Mouse (Mus musculus) embryonic stem cell, embryonic (primary cell): ENCODE data around the gene Spock2.

Source experiments
- CTCF ChIA-PET, 4 experiments: fragments of 300-600 bp in 2 of 4; fragments of 350-600 bp in 2 of 4; sonication (Branson Sonifier 250); formaldehyde crosslinking; loops; one replicate each; lab custom pipeline; 2022; ENCODE audit warnings: inconsistent platforms in 2 of 4; lab: Charles Lee
- POLR2A ChIA-PET, 4 experiments: fragments of 300-600 bp in 2 of 4; fragments of 350-600 bp in 2 of 4; sonication (Branson Sonifier 250); formaldehyde crosslinking; loops; one replicate each; lab custom pipeline; 2022; ENCODE audit warnings: antibody characterized with exemption in 4 of 4, inconsistent platforms in 1 of 4; lab: Charles Lee

Gene Spock2

GRCm38 (mm10) chr10:60124078-60124477 is 18.1 kb downstream of the Spock2 start:
- ChIA-PET CTCF (interaction anchor here (0.5 to 3.6 kb wide), 55 partner anchors 8 to 1328 kb away, joined by 3 to 51 read pairs (median 3); partner anchors contain the start of genes Anapc16 (in 2 of the 4), Ascc1 (in 2 of the 4), Eif4ebp2 (in 1 of the 4) and Spock2 (in 1 of the 4)), POLR2A (interaction anchor here in 3 of 4 experiments (0.6 to 1.6 kb wide), 13 partner anchors 9 to 256 kb away, joined by 3 to 5 read pairs (median 3); no protein-coding TSS in a partner anchor)

- ChIA-PET CTCF (interaction anchor here (0.5 to 3.6 kb wide), 32 partner anchors 8 to 683 kb away, joined by 3 to 51 read pairs (median 5); no protein-coding TSS in a partner anchor), POLR2A (interaction anchor here in 3 of 4 experiments (0.6 to 1.9 kb wide), 42 partner anchors 8 to 1216 kb away, joined by 3 to 13 read pairs (median 4); partner anchors contain the start of genes Anapc16 (in 1 of the 3), Ascc1 (in 1 of the 3), Ddit4 (in 1 of the 3) and Spock2 (in 1 of the 3))
These were observed 19.7 kb downstream of the Spock2 start for GRCm38 (mm10) chr10:60125529-60126327.

- POLR2A ChIA-PET: no interaction called here
- CTCF ChIA-PET: interaction anchor here in 1 of 4 experiments (0.7 kb wide), 1 partner anchor 88 kb away, joined by 8 read pairs; no protein-coding TSS in a partner anchor
These were observed 22.3 kb downstream of the Spock2 start for GRCm38 (mm10) chr10:60128287-60128686.

- ChIA-PET POLR2A (interaction anchor here in 2 of 4 experiments (0.6 to 1.2 kb wide), 4 partner anchors 121 to 162 kb away, joined by 3 to 5 read pairs (median 4); partner anchors contain the start of genes Anapc16 (in 2 of the 2) and Ascc1 (in 2 of the 2)), CTCF (interaction anchor here in 1 of 4 experiments (1.5 kb wide), 1 partner anchor 23 kb away, joined by 3 read pairs; no protein-coding TSS in a partner anchor)
These were observed 24.5 kb downstream of the Spock2 start for GRCm38 (mm10) chr10:60130504-60130903.

- CTCF ChIA-PET: interaction anchor here in 3 of 4 experiments (0.6 to 3.3 kb wide), 12 partner anchors 8 to 201 kb away, joined by 3 to 22 read pairs (median 4); no protein-coding TSS in a partner anchor
- POLR2A ChIA-PET: interaction anchor here in 3 of 4 experiments (0.6 to 1.9 kb wide), 13 partner anchors 8 to 132 kb away, joined by 3 to 12 read pairs (median 3); no protein-coding TSS in a partner anchor
These were observed 27.5 kb downstream of the Spock2 start for GRCm38 (mm10) chr10:60133501-60133900.

- POLR2A ChIA-PET: interaction anchor here in 3 of 4 experiments (0.8 to 1.9 kb wide), 14 partner anchors 8 to 166 kb away, joined by 3 to 12 read pairs (median 3); no protein-coding TSS in a partner anchor
- CTCF ChIA-PET: interaction anchor here in 2 of 4 experiments (0.8 to 3.3 kb wide), 8 partner anchors 8 to 117 kb away, joined by 3 to 22 read pairs (median 4); no protein-coding TSS in a partner anchor
These were observed 28.2 kb downstream of the Spock2 start for GRCm38 (mm10) chr10:60134201-60134600.

GRCm38 (mm10) chr10:60136010-60136409 is 30.0 kb downstream of the Spock2 start:
- CTCF ChIA-PET: interaction anchor here in 3 of 4 experiments (0.8 to 2.6 kb wide), 5 partner anchors 10 to 35 kb away, joined by 3 to 9 read pairs (median 4); no protein-coding TSS in a partner anchor

GRCm38 (mm10) chr10:60136935-60137334 is 30.9 kb downstream of the Spock2 start:
- ChIA-PET POLR2A (interaction anchor here in 3 of 4 experiments (0.7 to 2.5 kb wide), 19 partner anchors 10 to 215 kb away, joined by 3 to 10 read pairs (median 3); partner anchors contain the start of gene Anapc16 (in 1 of the 3)), CTCF (interaction anchor here in 3 of 4 experiments (0.8 to 2.6 kb wide), 11 partner anchors 11 to 110 kb away, joined by 3 to 9 read pairs (median 4); no protein-coding TSS in a partner anchor)

More at GRCm38 (mm10) chr10:60136010-60136409, 30.0 kb downstream of the Spock2 start:
- POLR2A ChIA-PET: interaction anchor here in 3 of 4 experiments (1.1 to 2.5 kb wide), 10 partner anchors 9 to 216 kb away, joined by 3 to 10 read pairs (median 4); no protein-coding TSS in a partner anchor

GRCm38 (mm10) chr10:60138680-60139079 is 32.7 kb downstream of the Spock2 start:
- ChIA-PET POLR2A (interaction anchor here in 2 of 4 experiments (0.9 to 1.7 kb wide), 7 partner anchors 12 to 239 kb away, joined by 3 to 5 read pairs (median 3); no protein-coding TSS in a partner anchor), CTCF (interaction anchor here in 2 of 4 experiments (0.8 to 2.6 kb wide), 4 partner anchors 13 to 106 kb away, joined by 3 to 7 read pairs (median 4); no protein-coding TSS in a partner anchor)

- ChIA-PET POLR2A (interaction anchor here in 1 of 4 experiments (0.7 kb wide), 1 partner anchor 73 kb away, joined by 3 read pairs; no protein-coding TSS in a partner anchor), CTCF (interaction anchor here in 1 of 4 experiments (0.6 kb wide), 1 partner anchor 794 kb away, joined by 3 read pairs; no protein-coding TSS in a partner anchor)
These were observed 34.7 kb downstream of the Spock2 start for GRCm38 (mm10) chr10:60140751-60141150.

- POLR2A ChIA-PET: interaction anchor here in 2 of 4 experiments (0.7 to 0.9 kb wide), 2 partner anchors 26 to 225 kb away, joined by 3 to 6 read pairs; no protein-coding TSS in a partner anchor
- CTCF ChIA-PET: interaction anchor here in 2 of 4 experiments (0.6 kb wide), 2 partner anchors 59 to 193 kb away, joined by 3 to 4 read pairs; no protein-coding TSS in a partner anchor
These were observed 35.7 kb downstream of the Spock2 start for GRCm38 (mm10) chr10:60141656-60142160.

- ChIA-PET CTCF (interaction anchor here (0.6 to 3.0 kb wide), 45 partner anchors 9 to 605 kb away, joined by 3 to 39 read pairs (median 4); partner anchors contain the start of genes Chst3 (in 1 of the 4), Psap (in 1 of the 4) and Slc29a3 (in 1 of the 4)), POLR2A (interaction anchor here (0.6 to 1.8 kb wide), 20 partner anchors 10 to 419 kb away, joined by 3 to 7 read pairs (median 4); partner anchors contain the start of gene Ddit4 (in 1 of the 4))
These were observed 41.6 kb downstream of the Spock2 start for GRCm38 (mm10) chr10:60147510-60148047.

GRCm38 (mm10) chr10:60148087-60148486 is 42.1 kb downstream of the Spock2 start:
- CTCF ChIA-PET: interaction anchor here (0.6 to 3.0 kb wide), 60 partner anchors 9 to 1145 kb away, joined by 3 to 39 read pairs (median 4); partner anchors contain the start of genes Chst3 (in 2 of the 4), Psap (in 1 of the 4) and Slc29a3 (in 1 of the 4)
- POLR2A ChIA-PET: interaction anchor here (0.6 to 1.8 kb wide), 18 partner anchors 10 to 419 kb away, joined by 3 to 7 read pairs (median 4); partner anchors contain the start of gene Ddit4 (in 1 of the 4)

- ChIA-PET CTCF (interaction anchor here (0.7 to 2.4 kb wide), 14 partner anchors 13 to 697 kb away, joined by 3 to 13 read pairs (median 4); no protein-coding TSS in a partner anchor), POLR2A (interaction anchor here in 3 of 4 experiments (0.5 to 2.0 kb wide), 31 partner anchors 10 to 118 kb away, joined by 3 to 9 read pairs (median 4); partner anchors contain the start of gene Chst3 (in 1 of the 3))
These were observed 45.2 kb downstream of the Spock2 start for GRCm38 (mm10) chr10:60151107-60151663.

- ChIA-PET POLR2A (interaction anchor here in 2 of 4 experiments (0.8 to 1.5 kb wide), 3 partner anchors 17 to 84 kb away, joined by 3 to 6 read pairs (median 3); no protein-coding TSS in a partner anchor), CTCF (interaction anchor here in 2 of 4 experiments (0.6 to 1.1 kb wide), 2 partner anchors 81 to 95 kb away, joined by 4 read pairs; no protein-coding TSS in a partner anchor)
These were observed 50.0 kb downstream of the Spock2 start for GRCm38 (mm10) chr10:60156016-60156415.

- ChIA-PET POLR2A (interaction anchor here in 2 of 4 experiments (1.0 to 1.9 kb wide), 2 partner anchors 13 kb away, joined by 3 to 4 read pairs; no protein-coding TSS in a partner anchor), CTCF (interaction anchor here in 2 of 4 experiments (0.8 to 2.0 kb wide), 4 partner anchors 10 to 89 kb away, joined by 3 to 4 read pairs (median 4); no protein-coding TSS in a partner anchor)
These were observed 52.1 kb downstream of the Spock2 start for GRCm38 (mm10) chr10:60158144-60158543.
